Mouse (Mus musculus) spleen, adult 2 months (tissue): ENCODE data around the gene Zbtb12.

Source experiments
- CTCF ChIP-seq: fragments of 200-500 bp; IDR thresholded peaks from 2 replicates; pipeline ENCODE4 v1.5.1; 2011; ENCODE audit warnings: mild to moderate bottlenecking, inconsistent platforms; ENCODE audit not compliant: insufficient read depth, insufficient read length, insufficient replicate concordance; ENCODE audit errors: extremely low read depth
- POLR2A ChIP-seq: fragments of 200-500 bp; IDR thresholded peaks from 2 replicates; pipeline ENCODE4 v1.6.1; 2011; ENCODE audit warnings: low read depth, low read length, inconsistent platforms

DNA sequence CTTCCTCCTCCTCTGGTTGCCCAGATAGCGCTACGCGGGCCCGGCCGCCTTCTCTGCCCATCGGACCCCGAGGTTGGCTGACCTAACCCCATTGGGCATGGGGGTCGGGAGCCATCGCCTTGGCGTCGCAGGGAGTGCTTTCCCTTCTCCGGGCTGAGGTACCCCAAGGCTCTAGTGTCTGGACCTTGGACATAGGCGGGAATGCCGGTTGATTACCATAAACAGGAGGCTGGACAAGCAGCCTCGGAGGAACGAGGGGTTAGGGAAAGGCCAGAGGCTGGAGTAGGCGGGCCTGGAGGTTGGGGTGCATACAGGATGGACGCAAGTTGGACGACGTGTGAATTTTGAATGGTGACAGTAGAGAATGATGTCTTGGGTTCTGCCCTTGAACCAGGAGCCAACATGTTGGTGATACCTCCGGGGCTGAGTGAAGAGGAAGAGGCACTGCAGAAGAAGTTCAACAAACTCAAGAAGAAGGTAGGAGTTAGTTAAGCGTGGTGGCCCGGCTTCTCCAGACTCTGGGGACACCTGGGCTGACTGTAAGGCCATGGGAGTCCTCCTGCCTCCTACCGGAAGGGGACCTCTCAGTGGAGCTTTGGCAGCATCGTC, 28.7 kb upstream of the Zbtb12 start:
- no peak for TF ChIP-seq CTCF
- no peak for TF ChIP-seq POLR2A
